Mouse (Mus musculus) liver, embryonic 16.5 days (tissue): ENCODE results near the gene Adrb1. TPM values are rescaled to one million over a fixed set of nuclear protein-coding genes. Genes with fewer than 3 reads are reported as not detected.

Experiments used
- polyA plus RNA-seq: library from polyadenylated mRNA; unstranded; fragments of >200 nt; fragmentation: Nextera tagmentation; extraction: Ambion mirVana; gene quantifications from 2 replicates; pipeline ENCODE4 v1.2.1, GENCODE M21; 2015

Gene Adrb1
- polyA plus RNA-seq, 1 experiment from 2014 or later: 0.19 TPM

Other genes starting within 250 kb of the Adrb1 start
- gene Dclre1a, start 174.0 kb upstream of the Adrb1 start, polyA plus RNA-seq: 16.1 and 16.9 TPM in 2 replicates
- 7.2 and 7.8 TPM in 2 replicates for gene Nhlrc2, start 173.9 kb upstream of the Adrb1 start, polyA plus RNA-seq
- gene Ccdc186, start 100.0 kb downstream of the Adrb1 start, polyA plus RNA-seq: 5.2 and 5.6 TPM in 2 replicates
- 0.02 TPM in 2 replicates for gene Tdrd1, start 104.0 kb downstream of the Adrb1 start, polyA plus RNA-seq
- 0.02 TPM in 2 replicates for gene Vwa2, start 152.1 kb downstream of the Adrb1 start, polyA plus RNA-seq